Mouse (Mus musculus) gastrocnemius, adult 8-10 months (tissue): ENCODE results near the gene Cacng7. TPM values are rescaled to one million over a fixed set of nuclear protein-coding genes. Genes with fewer than 3 reads are reported as not detected.

Experiments
- DNase-seq, 2 experiments: peaks; one replicate each; pipeline ENCODE4 v3.0.0; 2022; ENCODE audit warnings: low spot score in 2 of 2
- total RNA-seq, 4 experiments: library from RNA; stranded (reverse); gene quantifications; 2 replicates each; pipeline ENCODE4 v1.2.4; 2022

Gene Cacng7
- total RNA-seq, 4 experiments from 2014 or later: 8.5 to 16.4 (median 13.6) TPM

GRCm38 (mm10) chr7:3345301-3345700 is 12.5 kb downstream of the Cacng7 start:
- DNase-seq: no peak

GRCm38 (mm10) chr7:3347366-3348287 is 14.9 kb downstream of the Cacng7 start:
- no peak for DNase-seq

DNA sequence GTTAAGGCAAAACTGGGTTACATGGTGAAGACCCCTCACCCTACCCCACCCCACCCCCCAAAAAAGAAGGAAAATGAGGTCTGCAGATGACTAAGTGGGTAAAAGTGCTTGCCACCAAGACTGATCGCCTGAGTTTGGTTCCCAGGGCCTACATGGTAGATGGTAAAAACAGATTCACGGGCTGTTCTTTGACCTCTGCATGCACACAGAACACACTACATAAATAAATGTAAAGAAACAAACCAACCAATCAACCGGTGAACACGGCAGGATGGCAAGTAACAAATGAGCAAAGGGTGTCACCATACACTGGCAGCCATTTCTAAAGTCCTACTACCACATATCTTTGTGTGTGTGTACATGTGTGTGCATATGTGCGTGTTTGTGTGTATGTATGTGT is 15.6 kb downstream of the Cacng7 start:
- no peak for DNase-seq

GRCm38 (mm10) chr7:3349775-3350174 is 17.0 kb downstream of the Cacng7 start:
- no peak for DNase-seq

- DNase-seq: no peak
Observed at GRCm38 (mm10) chr7:3351536-3351935, 18.8 kb downstream of the Cacng7 start.

- DNase-seq: no peak
Observed at GRCm38 (mm10) chr7:3354850-3355249, 22.1 kb downstream of the Cacng7 start.

- DNase-seq: no peak
Observed at GRCm38 (mm10) chr7:3360678-3361077, 27.9 kb downstream of the Cacng7 start.

GRCm38 (mm10) chr7:3365547-3366279 is 33.0 kb downstream of the Cacng7 start:
- no peak for DNase-seq

DNA sequence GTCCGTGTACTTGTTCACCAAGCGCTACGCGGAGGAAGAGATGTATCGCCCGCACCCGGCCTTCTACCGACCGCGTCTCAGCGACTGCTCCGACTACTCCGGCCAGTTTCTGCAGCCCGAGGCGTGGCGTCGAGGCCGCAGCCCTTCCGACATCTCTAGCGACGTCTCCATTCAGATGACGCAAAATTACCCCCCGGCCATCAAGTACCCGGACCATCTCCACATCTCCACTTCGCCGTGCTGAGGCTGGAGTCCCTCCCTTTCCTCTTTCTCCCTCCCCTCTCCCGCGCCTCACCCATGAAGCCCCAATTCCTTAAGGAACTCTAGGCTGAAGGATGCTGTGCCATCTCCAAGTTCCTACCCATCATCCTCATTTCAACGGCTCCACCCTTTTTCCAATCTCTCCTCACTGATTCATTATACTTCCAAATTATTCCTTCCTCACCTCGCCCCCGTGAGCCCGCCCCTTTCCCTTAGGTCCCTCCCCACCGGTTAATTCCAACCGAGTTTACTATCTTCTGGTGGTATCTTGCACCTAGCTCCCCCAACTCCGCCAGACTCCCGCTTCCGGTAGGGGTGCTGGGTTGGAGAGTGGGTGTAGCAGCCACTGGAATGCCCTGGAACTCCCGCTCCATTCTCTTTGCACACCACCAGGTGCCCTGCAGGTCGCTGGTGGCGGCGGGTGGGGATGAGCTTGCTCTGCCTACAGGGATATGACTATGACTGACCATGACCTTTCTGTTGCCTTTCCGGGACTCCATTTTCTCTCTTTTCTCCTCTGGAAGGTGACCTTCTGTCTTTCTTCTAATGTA is 34.2 kb downstream of the Cacng7 start:
- DNase-seq: no peak

GRCm38 (mm10) chr7:3367569-3367968 is 34.8 kb downstream of the Cacng7 start:
- no peak for DNase-seq

- DNase-seq: no peak
Observed at GRCm38 (mm10) chr7:3368311-3368710, 35.6 kb downstream of the Cacng7 start.

- no peak for DNase-seq
Observed at GRCm38 (mm10) chr7:3369189-3369588, 36.4 kb downstream of the Cacng7 start.

DNA sequence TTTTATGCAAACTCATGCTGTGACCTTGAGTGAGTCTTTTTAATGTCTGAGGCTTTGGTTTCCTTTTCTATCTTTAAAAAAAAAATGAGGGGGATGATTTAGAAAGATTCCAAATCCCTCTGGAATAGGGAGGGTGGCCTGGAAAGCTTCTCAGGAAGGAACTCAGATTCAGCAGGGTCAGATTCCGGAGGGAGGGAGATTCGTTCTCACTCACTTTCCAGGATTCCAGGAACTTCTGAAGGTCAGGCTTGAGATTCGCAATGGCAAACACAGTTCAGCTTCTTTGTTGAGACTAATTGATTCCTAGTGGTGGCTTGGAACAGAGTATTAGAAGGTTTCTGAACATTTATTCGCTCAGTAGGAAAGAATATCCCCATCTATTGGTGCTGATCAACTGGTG is 37.7 kb downstream of the Cacng7 start:
- DNase-seq: no peak

DNA sequence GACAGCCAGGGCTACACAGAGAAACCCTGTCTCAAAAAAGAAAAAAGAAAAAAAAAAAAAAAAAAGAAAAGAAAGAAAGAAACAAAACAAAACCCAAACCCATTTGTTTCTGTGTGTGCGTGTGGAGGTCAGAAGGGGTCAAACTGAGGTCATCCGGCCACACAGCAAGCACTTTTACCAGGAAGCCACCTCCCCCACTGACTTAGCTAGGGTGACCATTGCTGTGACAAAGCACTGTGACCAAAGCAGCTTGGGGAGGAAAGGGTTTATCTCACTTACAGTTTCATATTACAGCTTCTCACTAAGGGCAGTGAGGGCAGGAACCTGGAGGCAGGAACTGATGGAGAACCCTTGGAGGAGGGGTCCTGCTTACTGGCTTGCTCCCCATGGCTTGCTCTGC is 39.6 kb downstream of the Cacng7 start:
- DNase-seq: no peak

- no peak for DNase-seq
Observed at GRCm38 (mm10) chr7:3373754-3374153, 41.0 kb downstream of the Cacng7 start.

GRCm38 (mm10) chr7:3376831-3377230 is 44.1 kb downstream of the Cacng7 start:
- DNase-seq: peak; percentile 51 to 55

DNA sequence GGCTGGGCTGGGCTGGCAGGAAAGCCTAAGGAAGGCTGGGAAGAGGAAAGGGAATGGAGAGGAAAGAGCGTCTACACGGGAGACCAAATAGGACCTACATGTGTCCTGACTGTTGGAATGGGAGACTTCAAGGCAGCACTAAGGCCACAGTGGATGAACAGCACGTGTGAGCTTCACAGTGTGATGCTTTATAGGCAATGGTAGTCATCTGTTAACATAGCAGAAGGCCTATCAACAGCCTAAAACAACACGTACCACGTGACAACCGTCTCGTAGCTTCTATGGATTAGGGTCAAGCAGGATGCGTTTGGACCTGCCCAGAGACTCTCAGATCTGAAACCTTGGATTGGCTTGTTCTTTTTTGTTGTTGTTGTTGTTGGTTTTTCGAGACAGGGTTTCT is 49.4 kb downstream of the Cacng7 start:
- no peak for DNase-seq

DNA sequence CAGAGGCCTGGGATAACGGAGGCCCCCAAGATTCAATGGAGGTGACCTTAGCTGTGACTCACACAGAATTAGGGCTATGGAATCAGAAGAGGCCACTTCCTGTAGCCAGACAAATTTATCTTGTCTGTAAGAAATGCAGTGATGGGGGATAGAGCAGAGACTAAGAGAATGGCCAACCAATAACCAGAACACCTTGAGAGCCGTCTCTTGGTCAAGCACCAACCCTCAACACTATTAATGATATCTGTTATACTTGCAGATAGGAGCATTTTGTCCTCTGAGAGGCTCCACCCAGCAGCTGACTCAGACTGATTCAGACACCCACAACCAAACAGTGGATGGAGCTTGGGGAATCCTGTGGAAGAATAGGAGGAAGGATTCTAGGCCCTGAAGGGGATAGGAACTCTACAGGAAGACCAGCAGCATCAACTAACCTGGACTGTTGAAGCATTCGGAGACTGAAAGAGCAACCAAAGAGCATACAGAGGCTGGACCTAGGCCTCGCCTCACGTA is 52.1 kb downstream of the Cacng7 start:
- no peak for DNase-seq

DNA sequence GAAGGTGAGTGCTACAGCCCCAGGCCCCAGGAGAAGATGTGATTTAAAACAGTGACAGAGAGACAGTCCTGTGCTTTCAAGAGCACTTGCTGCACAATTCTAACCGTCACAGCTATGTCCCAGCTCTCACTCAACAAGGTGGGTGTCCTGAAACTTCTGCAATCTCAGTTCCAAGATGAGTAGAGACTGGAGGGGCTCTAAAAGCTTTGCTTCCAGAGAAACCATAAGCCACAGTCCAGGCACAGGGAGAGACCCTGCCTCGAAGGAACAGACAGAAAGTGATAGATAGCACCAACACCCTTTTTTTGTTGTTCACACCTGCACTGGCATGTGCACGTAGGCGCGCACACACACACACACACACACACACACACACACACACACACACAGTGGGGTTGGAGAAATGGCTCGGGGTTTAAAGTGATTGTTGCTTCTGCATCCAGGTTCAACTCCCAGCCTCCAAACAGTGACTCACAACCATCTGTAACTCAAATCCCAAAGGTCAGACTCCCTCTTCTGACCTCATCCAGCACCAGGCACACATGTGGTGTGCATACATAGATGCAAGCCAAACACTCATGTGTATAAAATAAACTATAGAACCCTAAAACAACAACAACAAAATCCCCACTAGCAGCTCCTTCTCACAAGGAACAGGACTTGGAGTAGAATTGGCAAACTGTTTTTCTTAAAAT is 53.4 kb downstream of the Cacng7 start:
- no peak for DNase-seq

DNA sequence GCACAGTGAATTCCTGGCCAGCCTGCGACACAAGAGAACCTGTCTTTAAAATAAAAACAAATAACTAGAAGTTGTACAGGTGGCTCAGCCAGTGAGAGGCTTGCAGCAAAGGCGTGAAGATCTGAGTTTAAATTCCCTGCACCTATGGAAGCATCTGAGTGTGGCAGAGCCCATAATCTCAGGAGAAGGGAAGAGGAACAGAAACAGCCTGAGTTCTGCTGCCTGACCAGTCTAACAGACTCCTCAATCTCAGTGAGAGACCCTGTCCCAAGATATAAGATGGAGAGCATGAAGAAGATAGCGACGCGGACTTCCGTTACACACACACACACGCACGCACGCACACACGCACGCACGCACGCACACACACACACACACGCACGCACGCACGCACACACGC is 55.0 kb downstream of the Cacng7 start:
- no peak for DNase-seq

DNA sequence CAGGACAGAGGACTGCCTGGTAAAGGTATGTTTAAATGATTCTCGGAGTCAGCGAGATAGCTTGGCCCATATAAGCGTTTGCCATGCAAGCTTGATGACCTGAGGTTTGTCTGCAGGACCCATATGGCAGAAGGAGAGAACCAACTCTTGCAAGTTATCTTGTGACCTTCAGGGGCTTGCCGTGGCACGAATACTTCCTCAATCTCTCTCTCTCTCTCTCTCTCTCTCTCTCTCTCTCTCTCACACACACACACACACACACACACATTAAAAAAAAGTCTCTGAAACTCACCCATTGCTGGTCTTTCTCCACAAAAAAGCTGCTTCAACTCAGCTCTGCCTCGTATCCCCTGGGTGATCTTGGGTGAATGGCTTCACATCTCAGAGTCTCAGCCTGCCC is 56.1 kb downstream of the Cacng7 start:
- DNase-seq: no peak
